Mouse (Mus musculus) hindbrain, embryonic 12.5 days (tissue): Measurements from ENCODE around the gene Hist1h2br. TPM values are rescaled to one million over a fixed set of nuclear protein-coding genes. Genes with fewer than 3 reads are reported as not detected.
"Not testable (repeated sequence)": the region's sequence is repeated elsewhere in the genome, so short reads cannot be mapped to it uniquely, and the experiment has no call there.

Experiments
- ATAC-seq: fragments of 200-750 bp; cut with Nextera tagmentation; 2 replicates; pipeline ENCODE4 v1.8.0; 2017; ENCODE audit warnings: moderate TSS enrichment; ENCODE audit not compliant: low FRiP score
- H3K27ac ChIP-seq: fragments of 300-500 bp; sonication (generic); 2 replicates; pipeline ENCODE4 v1.5.1; 2016; ENCODE audit warnings: mild to moderate bottlenecking
- H3K27me3 ChIP-seq: fragments of 300-500 bp; sonication (generic); 2 replicates; pipeline ENCODE4 v1.6.1; 2016; ENCODE audit warnings: mild to moderate bottlenecking
- H3K36me3 ChIP-seq: fragments of 300-500 bp; sonication (generic); 2 replicates; pipeline ENCODE4 v1.6.1; 2016; ENCODE audit warnings: mild to moderate bottlenecking
- H3K4me1 ChIP-seq: fragments of 300-500 bp; sonication (generic); 2 replicates; pipeline ENCODE4 v1.6.1; 2016
- H3K4me2 ChIP-seq: fragments of 300-500 bp; sonication (generic); replicated peaks from 2 replicates; pipeline ENCODE4 v1.6.1; 2016; ENCODE audit warnings: mild to moderate bottlenecking
- H3K4me3 ChIP-seq: fragments of 300-500 bp; sonication (generic); 2 replicates; pipeline ENCODE4 v1.5.1; 2016; ENCODE audit warnings: mild to moderate bottlenecking
- H3K9ac ChIP-seq: fragments of 300-500 bp; sonication (generic); 2 replicates; pipeline ENCODE4 v1.6.1; 2016; ENCODE audit warnings: mild to moderate bottlenecking, moderate library complexity
- H3K9me3 ChIP-seq: fragments of 300-500 bp; sonication (generic); replicated peaks from 2 replicates; pipeline ENCODE4 v1.6.1; 2016; ENCODE audit warnings: mild to moderate bottlenecking
- WGBS: fragments of 180-500 bp; shearing (Covaris S2); methylation state at CpG from one replicate; pipeline ENCODE4 v1.1.7; 2016; 5-methylcytosine and 5-hydroxymethylcytosine counted together
- polyA plus RNA-seq: library from polyadenylated mRNA; unstranded; fragments of >200 nt; fragmentation: Nextera tagmentation; extraction: Ambion mirVana; gene quantifications from 2 replicates; pipeline ENCODE4 v1.2.1, GENCODE M21; 2016

Gene Hist1h2br
- polyA plus RNA-seq, 1 experiment from 2014 or later: 15.1 TPM

GRCm38 (mm10) chr13:21811074-21811473 lies 22.5 kb upstream of the Hist1h2br start:
- no CpG with 5 or more reads among the region's 8 CpGs for WGBS
- H3K9ac ChIP-seq: not testable (repeated sequence)

GRCm38 (mm10) chr13:21811539-21811938 lies 22.0 kb upstream of the Hist1h2br start, which contains the start of gene Hist1h4m:
Gene Hist1h4m (plus strand): TSS chr13:21811746.
- H3K4me2 ChIP-seq: peak within 1 kb of the TSS; percentile 38
- not testable (repeated sequence) for H3K27ac ChIP-seq, H3K4me1 ChIP-seq, H3K27me3 ChIP-seq, H3K36me3 ChIP-seq, H3K4me3 ChIP-seq, H3K9ac ChIP-seq, H3K9me3 ChIP-seq
- peak; percentile 67 for ATAC-seq
- no CpG with 5 or more reads among the region's 24 CpGs for WGBS

More at GRCm38 (mm10) chr13:21811074-21811473, 22.5 kb upstream of the Hist1h2br start:
- not testable (repeated sequence) for H3K4me3 ChIP-seq, H3K4me1 ChIP-seq, H3K4me2 ChIP-seq, H3K27ac ChIP-seq, H3K36me3 ChIP-seq, H3K27me3 ChIP-seq, H3K9me3 ChIP-seq
- ATAC-seq: peak; percentile 33; the same call in 1 of the 2 replicates

GRCm38 (mm10) chr13:21812092-21812491 lies 21.5 kb upstream of the Hist1h2br start:
- ATAC-seq: peak; percentile 48; the same call in 1 of the 2 replicates
- H3K27me3 ChIP-seq, H3K36me3 ChIP-seq, H3K9me3 ChIP-seq, H3K9ac ChIP-seq, H3K4me1 ChIP-seq, H3K27ac ChIP-seq, H3K4me3 ChIP-seq: not testable (repeated sequence)
- under 1% methylated on average over 14 of the region's 14 CpGs for WGBS
- peak overlapping the region; percentile 38 for H3K4me2 ChIP-seq

- not testable (repeated sequence) for ATAC-seq, H3K4me3 ChIP-seq, H3K9me3 ChIP-seq, H3K27ac ChIP-seq, H3K9ac ChIP-seq, H3K27me3 ChIP-seq, H3K4me2 ChIP-seq, H3K36me3 ChIP-seq, H3K4me1 ChIP-seq
- WGBS: 70% methylated on average over 6 of the region's 16 CpGs
These were observed 13.3 kb upstream of the Hist1h2br start for GRCm38 (mm10) chr13:21820082-21820890.

- Histone ChIP-seq H3K27ac (no peak overlapping the region), H3K4me3 (no peak overlapping the region), H3K4me1 (no peaks in the 10 kb centered on the region), H3K9ac (no peak overlapping the region), H3K27me3 (no peaks in the 10 kb centered on the region), H3K4me2 (no peak overlapping the region), H3K36me3 (no peaks in the 10 kb centered on the region), H3K9me3 (no peaks in the 10 kb centered on the region)
- no peak for ATAC-seq
- 92% methylated on average over 3 of the region's 3 CpGs for WGBS
These were observed 5.0 kb upstream of the Hist1h2br start for GRCm38 (mm10) chr13:21828511-21828910.

- Histone ChIP-seq H3K4me2 (no peak overlapping the region), H3K4me3 (no peak overlapping the region), H3K9ac (no peak overlapping the region), H3K27ac (no peak overlapping the region), H3K27me3 (no peaks in the 10 kb centered on the region), H3K4me1 (no peaks in the 10 kb centered on the region), H3K36me3 (no peaks in the 10 kb centered on the region), H3K9me3 (no peaks in the 10 kb centered on the region)
- WGBS: 89% methylated on average over 10 of the region's 10 CpGs
- no peak for ATAC-seq
These were observed 3.2 kb upstream of the Hist1h2br start for GRCm38 (mm10) chr13:21830344-21830743.

- under 1% methylated on average over 29 of the region's 58 CpGs for WGBS
- H3K27me3 ChIP-seq, H3K4me3 ChIP-seq, H3K4me1 ChIP-seq, H3K9me3 ChIP-seq, H3K27ac ChIP-seq, H3K36me3 ChIP-seq, H3K9ac ChIP-seq: not testable (repeated sequence)
- peak within 1 kb of the TSS; percentile 37 for H3K4me2 ChIP-seq
- ATAC-seq: peak; percentile 83
These were observed 1.8 kb upstream of the Hist1h2br start, which contains the start of gene Hist1h4n for GRCm38 (mm10) chr13:21831418-21832394. Gene Hist1h4n (minus strand): TSS chr13:21832196.

GRCm38 (mm10) chr13:21840508-21840907 lies 7.0 kb downstream of the Hist1h2br start:
- H3K27ac ChIP-seq, H3K4me2 ChIP-seq, H3K9me3 ChIP-seq, H3K36me3 ChIP-seq, H3K9ac ChIP-seq, H3K27me3 ChIP-seq, H3K4me1 ChIP-seq, H3K4me3 ChIP-seq: not testable (repeated sequence)
- peak; percentile 66; the same call in 1 of the 2 replicates for ATAC-seq
- no CpG with 5 or more reads among the region's 4 CpGs for whole genome bisulfite sequencing

- not testable (repeated sequence) for H3K9me3 ChIP-seq, ATAC-seq, H3K4me2 ChIP-seq, H3K9ac ChIP-seq, H3K27me3 ChIP-seq, H3K36me3 ChIP-seq, H3K27ac ChIP-seq, H3K4me1 ChIP-seq, H3K4me3 ChIP-seq
These were observed 12.8 kb downstream of the Hist1h2br start for GRCm38 (mm10) chr13:21846356-21846755.

- H3K36me3 ChIP-seq: no peaks in the 10 kb centered on the region
- H3K27ac ChIP-seq: no peak overlapping the region
- no peaks in the 10 kb centered on the region for H3K4me1 ChIP-seq
- 24% methylated on average over 8 of the region's 8 CpGs for WGBS
- H3K9ac ChIP-seq: no peak overlapping the region
- H3K4me2 ChIP-seq: no peak overlapping the region
- no peaks in the 10 kb centered on the region for H3K9me3 ChIP-seq
- H3K4me3 ChIP-seq: no peak overlapping the region
- no peaks in the 10 kb centered on the region for H3K27me3 ChIP-seq
- no peak for ATAC-seq
These were observed 14.3 kb downstream of the Hist1h2br start for GRCm38 (mm10) chr13:21847883-21848282.

- not testable (repeated sequence) for H3K36me3 ChIP-seq, H3K27me3 ChIP-seq, ATAC-seq, H3K4me1 ChIP-seq, H3K9me3 ChIP-seq, H3K27ac ChIP-seq, H3K4me3 ChIP-seq, H3K4me2 ChIP-seq, H3K9ac ChIP-seq
- WGBS: 23% methylated on average over 1 of the region's 1 CpGs
These were observed 17.2 kb downstream of the Hist1h2br start for GRCm38 (mm10) chr13:21850696-21851095.

- Histone ChIP-seq H3K9me3 (no peaks in the 10 kb centered on the region), H3K27ac (no peak overlapping the region), H3K27me3 (no peaks in the 10 kb centered on the region), H3K4me1 (no peaks in the 10 kb centered on the region), H3K36me3 (no peaks in the 10 kb centered on the region), H3K4me3 (no peak overlapping the region), H3K9ac (no peak overlapping the region), H3K4me2 (no peak overlapping the region)
- 74% methylated on average over 3 of the region's 3 CpGs for WGBS
- ATAC-seq: no peak
These were observed 18.8 kb downstream of the Hist1h2br start for GRCm38 (mm10) chr13:21852215-21852945.
